Mouse (Mus musculus): ENCODE measurements around the gene Heatr9. TPM values are rescaled to one million over a fixed set of nuclear protein-coding genes. Genes with fewer than 3 reads are reported as not detected.
A peak's percentile ranks its signal among the peaks of the same experiment; 100 is the strongest.
"Not testable (repeated sequence)": the region's sequence is repeated elsewhere in the genome, so short reads cannot be mapped to it uniquely, and the experiment has no call there.

The Heatr9 gene
- polyA plus RNA-seq, 1 experiment from 2014 or later, result not detected

GRCm38 (mm10) chr11:83551668-83552067 lies 29.7 kb upstream of the Heatr9 start:
- H3K4me3 ChIP-seq, result no peak overlapping the region
- no peaks in the 10 kb centered on the region for H3K4me1 ChIP-seq (replicated peaks)
- H3K27ac ChIP-seq, result no peak overlapping the region
- H3K9ac ChIP-seq, result no peak overlapping the region
- ATAC-seq (replicated peaks; ENCODE audit: insufficient number of reproducible peaks, insufficient read depth, low FRiP score, low read depth), result no peak
- no peaks in the 10 kb centered on the region for H3K9me3 ChIP-seq (replicated peaks)
- no peaks in the 10 kb centered on the region for H3K27me3 ChIP-seq
- H3K36me3 ChIP-seq, result no peaks in the 10 kb centered on the region
- WGBS, result 84% methylated on average over 5 of the region's 5 CpGs
- H3K4me2 ChIP-seq, result no peak overlapping the region

GRCm38 (mm10) chr11:83551037-83551436 lies 29.1 kb upstream of the Heatr9 start:
- not testable (repeated sequence) for H3K4me1 ChIP-seq (replicated peaks); ATAC-seq (replicated peaks; ENCODE audit: insufficient number of reproducible peaks, insufficient read depth, low FRiP score, low read depth); H3K4me2 ChIP-seq; H3K36me3 ChIP-seq; H3K27me3 ChIP-seq; H3K4me3 ChIP-seq; H3K9me3 ChIP-seq (replicated peaks); H3K9ac ChIP-seq; H3K27ac ChIP-seq
- WGBS, result 76% methylated on average over 7 of the region's 7 CpGs

GRCm38 (mm10) chr11:83550186-83550632 lies 28.2 kb upstream of the Heatr9 start:
- 70% methylated on average over 5 of the region's 5 CpGs for WGBS
- H3K4me2 ChIP-seq, result no peak overlapping the region

GRCm38 (mm10) chr11:83544214-83544613 lies 22.2 kb upstream of the Heatr9 start:
- Histone ChIP-seq H3K4me3 (no peak overlapping the region), H3K27me3 (no peaks in the 10 kb centered on the region), H3K27ac (no peak overlapping the region), H3K9ac (no peak overlapping the region), H3K4me2 (no peak overlapping the region), H3K9me3 (replicated peaks) (no peaks in the 10 kb centered on the region), H3K4me1 (replicated peaks) (no peaks in the 10 kb centered on the region), H3K36me3 (no peaks in the 10 kb centered on the region)
- WGBS, result 51% methylated on average over 3 of the region's 3 CpGs
- ATAC-seq (replicated peaks; ENCODE audit: insufficient number of reproducible peaks, insufficient read depth, low FRiP score, low read depth), result no peak

More at GRCm38 (mm10) chr11:83550186-83550632, 28.2 kb upstream of the Heatr9 start:
- no peak for ATAC-seq (replicated peaks; ENCODE audit: insufficient number of reproducible peaks, insufficient read depth, low FRiP score, low read depth)
- no peaks in the 10 kb centered on the region for H3K9me3 ChIP-seq (replicated peaks)
- H3K36me3 ChIP-seq, result no peaks in the 10 kb centered on the region
- no peaks in the 10 kb centered on the region for H3K4me1 ChIP-seq (replicated peaks)
- H3K27me3 ChIP-seq, result no peaks in the 10 kb centered on the region
- H3K9ac ChIP-seq, result no peak overlapping the region
- H3K27ac ChIP-seq, result no peak overlapping the region
- no peak overlapping the region for H3K4me3 ChIP-seq

- Histone ChIP-seq H3K9ac (no peak overlapping the region), H3K4me3 (no peak overlapping the region), H3K4me1 (replicated peaks) (no peaks in the 10 kb centered on the region), H3K27ac (no peak overlapping the region), H3K27me3 (no peaks in the 10 kb centered on the region), H3K36me3 (no peaks in the 10 kb centered on the region), H3K4me2 (no peak overlapping the region), H3K9me3 (replicated peaks) (no peaks in the 10 kb centered on the region)
- no peak for ATAC-seq (replicated peaks; ENCODE audit: insufficient number of reproducible peaks, insufficient read depth, low FRiP score, low read depth)
- 78% methylated on average over 3 of the region's 3 CpGs for WGBS
Measured at GRCm38 (mm10) chr11:83541415-83541814, 19.4 kb upstream of the Heatr9 start.

- no peak overlapping the region for H3K27ac ChIP-seq
- no peaks in the 10 kb centered on the region for H3K36me3 ChIP-seq
- H3K4me3 ChIP-seq, result no peak overlapping the region
- 77% methylated on average over 2 of the region's 2 CpGs for WGBS
- H3K4me2 ChIP-seq, result no peak overlapping the region
- H3K27me3 ChIP-seq, result no peaks in the 10 kb centered on the region
- no peak for ATAC-seq (replicated peaks; ENCODE audit: insufficient number of reproducible peaks, insufficient read depth, low FRiP score, low read depth)
- H3K4me1 ChIP-seq (replicated peaks), result no peaks in the 10 kb centered on the region
- no peak overlapping the region for H3K9ac ChIP-seq
- no peaks in the 10 kb centered on the region for H3K9me3 ChIP-seq (replicated peaks)
Measured at GRCm38 (mm10) chr11:83540931-83541330, 19.0 kb upstream of the Heatr9 start.

GRCm38 (mm10) chr11:83538705-83539314 lies 16.8 kb upstream of the Heatr9 start:
- ATAC-seq (replicated peaks; ENCODE audit: insufficient number of reproducible peaks, insufficient read depth, low FRiP score, low read depth), result no peak
- Histone ChIP-seq H3K4me3 (no peak overlapping the region), H3K4me2 (no peak overlapping the region), H3K27ac (no peak overlapping the region), H3K36me3 (no peaks in the 10 kb centered on the region), H3K4me1 (replicated peaks) (peaks cover 10% of the 10 kb centered on the region; the same call in 1 of the 2 replicates), H3K9me3 (replicated peaks) (no peaks in the 10 kb centered on the region), H3K27me3 (no peaks in the 10 kb centered on the region), H3K9ac (no peak overlapping the region)
- WGBS, result 74% methylated on average over 3 of the region's 3 CpGs

GRCm38 (mm10) chr11:83536831-83537230 lies 14.9 kb upstream of the Heatr9 start:
- Histone ChIP-seq H3K27ac (no peak overlapping the region), H3K27me3 (no peaks in the 10 kb centered on the region), H3K4me3 (no peak overlapping the region), H3K4me1 (replicated peaks) (peaks cover 10% of the 10 kb centered on the region; the same call in 1 of the 2 replicates), H3K36me3 (no peaks in the 10 kb centered on the region), H3K9me3 (replicated peaks) (no peaks in the 10 kb centered on the region), H3K9ac (no peak overlapping the region), H3K4me2 (no peak overlapping the region)
- ATAC-seq (replicated peaks; ENCODE audit: insufficient number of reproducible peaks, insufficient read depth, low FRiP score, low read depth), result no peak
- WGBS, result 71% methylated on average over 3 of the region's 3 CpGs

GRCm38 (mm10) chr11:83534609-83535423 lies 12.8 kb upstream of the Heatr9 start:
- Histone ChIP-seq H3K27ac (peak overlapping the region; percentile 22), H3K9me3 (replicated peaks) (no peaks in the 10 kb centered on the region), H3K4me3 (0 out of 2 replicates have a peak overlapping the region, but pooled peaks have one; percentile 10), H3K27me3 (no peaks in the 10 kb centered on the region), H3K4me2 (peak overlapping the region; percentile 32), H3K36me3 (no peaks in the 10 kb centered on the region), H3K9ac (no peak overlapping the region), H3K4me1 (replicated peaks) (peaks cover 10% of the 10 kb centered on the region; the same call in 1 of the 2 replicates)
- 38% methylated on average over 13 of the region's 13 CpGs for WGBS
- peak; percentile 64 for ATAC-seq (replicated peaks; ENCODE audit: insufficient number of reproducible peaks, insufficient read depth, low FRiP score, low read depth)

GRCm38 (mm10) chr11:83534143-83534542 lies 12.2 kb upstream of the Heatr9 start:
- no peak overlapping the region for H3K9ac ChIP-seq
- peaks cover 10% of the 10 kb centered on the region; the same call in 1 of the 2 replicates for H3K4me1 ChIP-seq (replicated peaks)
- peak overlapping the region; percentile 32 for H3K4me2 ChIP-seq
- H3K36me3 ChIP-seq, result no peaks in the 10 kb centered on the region
- H3K27ac ChIP-seq, result peak overlapping the region; percentile 22
- H3K27me3 ChIP-seq, result no peaks in the 10 kb centered on the region
- 0 out of 2 replicates have a peak overlapping the region, but pooled peaks have one; percentile 10 for H3K4me3 ChIP-seq
- H3K9me3 ChIP-seq (replicated peaks), result no peaks in the 10 kb centered on the region
- 66% methylated on average over 8 of the region's 8 CpGs for WGBS
- ATAC-seq (replicated peaks; ENCODE audit: insufficient number of reproducible peaks, insufficient read depth, low FRiP score, low read depth), result no peak

GRCm38 (mm10) chr11:83533192-83533591 lies 11.2 kb upstream of the Heatr9 start:
- Histone ChIP-seq H3K9me3 (replicated peaks) (no peaks in the 10 kb centered on the region), H3K4me1 (replicated peaks) (peaks cover 10% of the 10 kb centered on the region; the same call in 1 of the 2 replicates), H3K9ac (no peak overlapping the region), H3K36me3 (no peaks in the 10 kb centered on the region), H3K27me3 (no peaks in the 10 kb centered on the region), H3K4me2 (no peak overlapping the region), H3K27ac (no peak overlapping the region), H3K4me3 (no peak overlapping the region)
- ATAC-seq (replicated peaks; ENCODE audit: insufficient number of reproducible peaks, insufficient read depth, low FRiP score, low read depth), result no peak
- WGBS, result 82% methylated on average over 1 of the region's 1 CpGs

Data from heart, embryonic 15.5 days (tissue).